Mouse (Mus musculus): ENCODE results near the gene Ispd.

- TF ChIP-seq CTCF (IDR thresholded peaks at IDR 0.05; ENCODE audit: insufficient read depth, low read length) (no peak), POLR2A (IDR thresholded peaks at IDR 0.05; ENCODE audit: borderline replicate concordance, extremely low read depth, low read depth, low read length) (no peak)
These were observed 337.8 kb downstream of the Ispd start for GRCm38 (mm10) chr12:36719074-36719473.
